Mouse (Mus musculus) kidney, adult 2 months (tissue): ENCODE data around the gene Gm21698. TPM values are rescaled to one million over a fixed set of nuclear protein-coding genes. Genes with fewer than 3 reads are reported as not detected.

ENCODE experiments used
- polyA plus RNA-seq: library from polyadenylated mRNA; depleted of rRNA; stranded (reverse); fragments of >200 nt; gene quantifications from 2 replicates; pipeline ENCODE4 v1.2.3, GENCODE M21; 2012; rRNA removed

Gm21698 gene
- polyA plus RNA-seq, 1 experiment: not detected

Other genes with a start within 250 kb of the Gm21698 start
- gene Actr3b, start 228.7 kb downstream of the Gm21698 start, polyA plus RNA-seq: 0.16 and 0.34 TPM in 2 replicates
- gene Gm21663, start 46.3 kb downstream of the Gm21698 start, polyA plus RNA-seq: not detected in 2 replicates
- not detected in 2 replicates for gene Gm21671, start 34.2 kb downstream of the Gm21698 start, polyA plus RNA-seq
- not detected in 2 replicates for gene Gm21680, start 16.0 kb downstream of the Gm21698 start, polyA plus RNA-seq
- gene Gm1979, start 16.1 kb upstream of the Gm21698 start, polyA plus RNA-seq: not detected in 2 replicates
- not detected in 2 replicates for gene Gm5862, start 34.3 kb upstream of the Gm21698 start, polyA plus RNA-seq
- not detected in 2 replicates for gene Speer4a, start 50.9 kb upstream of the Gm21698 start, polyA plus RNA-seq
- gene Gm7347, start 69.9 kb upstream of the Gm21698 start, polyA plus RNA-seq: not detected in 2 replicates
- not detected in 2 replicates for gene Gm10471, start 100.6 kb upstream of the Gm21698 start, polyA plus RNA-seq
- gene 5031410I06Rik, start 116.7 kb upstream of the Gm21698 start, polyA plus RNA-seq: not detected in 2 replicates
- gene Gm10220, start 132.8 kb upstream of the Gm21698 start, polyA plus RNA-seq: not detected in 2 replicates